Mouse (Mus musculus): ENCODE data around the gene Fezf1.

The Fezf1 gene

GRCm38 (mm10) chr6:23247512-23248312, 450 bp downstream of the Fezf1 start:
- no peak for DNase-seq (ENCODE audit: low read depth, low spot score)

GRCm38 (mm10) chr6:23246790-23247511, 1.2 kb downstream of the Fezf1 start:
- DNase-seq (ENCODE audit: low read depth, low spot score): no peak

GRCm38 (mm10) chr6:23246061-23246789, 1.9 kb downstream of the Fezf1 start:
- DNase-seq (ENCODE audit: low read depth, low spot score): no peak

GRCm38 (mm10) chr6:23245545-23246011, 2.6 kb downstream of the Fezf1 start:
- no peak for DNase-seq (ENCODE audit: low read depth, low spot score)

- no peak for DNase-seq (ENCODE audit: low read depth, low spot score)
Measured at GRCm38 (mm10) chr6:23245121-23245520, 3.0 kb downstream of the Fezf1 start.

- DNase-seq (ENCODE audit: low read depth, low spot score): no peak
Measured at GRCm38 (mm10) chr6:23243821-23244760, 4.1 kb downstream of the Fezf1 start.

- no peak for DNase-seq (ENCODE audit: low read depth, low spot score)
Measured at GRCm38 (mm10) chr6:23211499-23211898, 36.7 kb downstream of the Fezf1 start.

- no peak for DNase-seq (ENCODE audit: low read depth, low spot score)
Measured at GRCm38 (mm10) chr6:23207791-23208190, 40.4 kb downstream of the Fezf1 start.

- no peak for DNase-seq (ENCODE audit: low read depth, low spot score)
Measured at GRCm38 (mm10) chr6:23202630-23203029, 45.5 kb downstream of the Fezf1 start.

Measured in CD4-positive helper T cell, adult 2 months (primary cell).